Mouse (Mus musculus) cortical plate, adult 2 months (tissue): Measurements from ENCODE around the gene Tmem94.

Source experiments
- CTCF ChIP-seq: fragments of 200-500 bp; IDR thresholded peaks from 2 replicates; pipeline ENCODE4 v1.5.1; 2011; ENCODE audit warnings: mild to moderate bottlenecking, control low read depth, low read length; ENCODE audit not compliant: insufficient read depth; ENCODE audit errors: extremely low read depth
- POLR2A ChIP-seq: fragments of 200-500 bp; IDR thresholded peaks from 2 replicates; pipeline ENCODE4 v1.6.1; 2011; ENCODE audit warnings: mild to moderate bottlenecking, low read length, control low read depth; ENCODE audit not compliant: insufficient read depth; ENCODE audit errors: extremely low read depth

DNA sequence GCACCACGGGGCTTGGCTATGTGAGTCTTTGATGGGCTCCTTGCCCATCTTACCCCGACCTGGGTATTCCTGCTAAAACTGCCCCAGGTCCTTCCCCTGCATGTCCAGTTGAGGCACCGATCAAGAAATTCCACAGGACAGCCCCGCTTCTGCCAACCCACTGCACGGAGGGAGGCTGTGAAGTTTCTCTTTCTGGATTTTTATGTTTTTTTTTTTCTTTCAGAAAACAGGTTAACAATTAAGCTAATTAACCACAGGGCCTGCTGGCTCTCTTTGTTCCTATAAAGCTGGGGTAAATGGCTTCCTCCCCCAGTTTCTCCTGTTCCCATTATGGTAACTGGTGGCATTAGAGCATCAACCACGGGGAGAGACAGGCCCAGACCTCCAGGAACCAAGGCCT, 68.8 kb downstream of the Tmem94 start:
- no peak for TF ChIP-seq CTCF
- TF ChIP-seq POLR2A, result no peak
